Mouse (Mus musculus) thymus, adult 2 months (tissue): ENCODE data around the gene Pim1. TPM values are rescaled to one million over a fixed set of nuclear protein-coding genes. Genes with fewer than 3 reads are reported as not detected.

ENCODE experiments used
- DNase-seq: peaks from one replicate; pipeline ENCODE4 v3.0.0; 2021
- H3K27ac ChIP-seq: fragments of 200-500 bp; 2 replicates; pipeline ENCODE4 v1.5.1; 2012; ENCODE audit warnings: low read length, control low read depth; ENCODE audit not compliant: control insufficient read depth, insufficient read depth
- H3K27me3 ChIP-seq: fragments of 200-500 bp; 2 replicates; pipeline ENCODE4 v1.6.1; 2012; ENCODE audit warnings: mild to moderate bottlenecking, low read length, moderate library complexity, mixed read lengths; ENCODE audit not compliant: control insufficient read depth, insufficient read depth
- H3K36me3 ChIP-seq: fragments of 200-500 bp; 2 replicates; pipeline ENCODE4 v1.6.1; 2012; ENCODE audit warnings: mild to moderate bottlenecking, low read length, moderate library complexity; ENCODE audit not compliant: control insufficient read depth, insufficient read depth
- H3K4me1 ChIP-seq: fragments of 200-500 bp; replicated peaks from 2 replicates; pipeline ENCODE4 v1.6.1; 2012; ENCODE audit warnings: low read length; ENCODE audit not compliant: control insufficient read depth, insufficient read depth
- H3K4me3 ChIP-seq: fragments of 200-500 bp; 2 replicates; pipeline ENCODE4 v1.5.1; 2012; ENCODE audit warnings: mild to moderate bottlenecking, low read length, control low read depth, moderate library complexity; ENCODE audit not compliant: control insufficient read depth, insufficient read depth
- CTCF ChIP-seq: fragments of 200-500 bp; IDR thresholded peaks from 2 replicates; pipeline ENCODE4 v1.5.1; 2012; ENCODE audit warnings: mild to moderate bottlenecking, control low read depth, low read length, moderate library complexity, borderline replicate concordance; ENCODE audit not compliant: control insufficient read depth, poor library complexity, insufficient read depth; ENCODE audit errors: extremely low read depth
- POLR2A ChIP-seq: fragments of 200-500 bp; IDR thresholded peaks from 2 replicates; pipeline ENCODE4 v1.6.1; 2012; ENCODE audit warnings: mild to moderate bottlenecking, low read length, control low read depth, moderate library complexity; ENCODE audit not compliant: control insufficient read depth, poor library complexity, insufficient read depth; ENCODE audit errors: extremely low read depth
- WGBS: fragments of 180-500 bp; shearing (Covaris S2); methylation state at CpG from one replicate; pipeline ENCODE4 v1.1.7; 2018; 5-methylcytosine and 5-hydroxymethylcytosine counted together
- polyA plus RNA-seq: library from polyadenylated mRNA; depleted of rRNA; stranded (reverse); fragments of >200 nt; gene quantifications from 2 replicates; pipeline ENCODE4 v1.2.3, GENCODE M21; 2012; rRNA removed

The Pim1 gene
- polyA plus RNA-seq, 1 experiment, result 92.7 TPM

GRCm38 (mm10) chr17:29533866-29534265, 43.3 kb downstream of the Pim1 start:
- Histone ChIP-seq H3K4me3 (no peak overlapping the region), H3K36me3 (no peaks in the 10 kb centered on the region), H3K27ac (peak overlapping the region; percentile 26), H3K27me3 (no peaks in the 10 kb centered on the region), H3K4me1 (peaks cover 33% of the 10 kb centered on the region)
- TF ChIP-seq CTCF (no peak), POLR2A (no peak)
- 38% methylated on average over 11 of the region's 11 CpGs for WGBS
- DNase-seq, result peak; percentile 21

GRCm38 (mm10) chr17:29540426-29540825, 49.9 kb downstream of the Pim1 start:
- Histone ChIP-seq H3K4me3 (no peak overlapping the region), H3K36me3 (no peaks in the 10 kb centered on the region), H3K27me3 (no peaks in the 10 kb centered on the region), H3K27ac (no peak overlapping the region), H3K4me1 (no peaks in the 10 kb centered on the region)
- DNase-seq, result no peak
- 96% methylated on average over 8 of the region's 8 CpGs for WGBS
- TF ChIP-seq CTCF, result no peak
- no peak for TF ChIP-seq POLR2A

- no peak overlapping the region for H3K4me3 ChIP-seq
- DNase-seq, result no peak
- TF ChIP-seq CTCF (no peak), POLR2A (no peak)
- 95% methylated on average over 14 of the region's 14 CpGs for WGBS
- no peaks in the 10 kb centered on the region for H3K27me3 ChIP-seq
- no peaks in the 10 kb centered on the region for H3K4me1 ChIP-seq
- H3K36me3 ChIP-seq, result no peaks in the 10 kb centered on the region
- H3K27ac ChIP-seq, result no peak overlapping the region
Observed at GRCm38 (mm10) chr17:29541419-29541818, 50.9 kb downstream of the Pim1 start.

- H3K4me3 ChIP-seq, result no peak overlapping the region
- no peak overlapping the region for H3K27ac ChIP-seq
- no peaks in the 10 kb centered on the region for H3K4me1 ChIP-seq
- TF ChIP-seq CTCF, result no peak
- no peak for TF ChIP-seq POLR2A
- H3K36me3 ChIP-seq, result no peaks in the 10 kb centered on the region
- no peak for DNase-seq
- no peaks in the 10 kb centered on the region for H3K27me3 ChIP-seq
- WGBS, result 98% methylated on average over 19 of the region's 19 CpGs
Observed at GRCm38 (mm10) chr17:29542831-29543690, 52.5 kb downstream of the Pim1 start.

- Histone ChIP-seq H3K27ac (no peak overlapping the region), H3K27me3 (no peaks in the 10 kb centered on the region), H3K36me3 (no peaks in the 10 kb centered on the region), H3K4me1 (no peaks in the 10 kb centered on the region), H3K4me3 (no peak overlapping the region)
- TF ChIP-seq CTCF, result no peak
- TF ChIP-seq POLR2A, result no peak
- 90% methylated on average over 2 of the region's 2 CpGs for WGBS
- DNase-seq, result no peak
Observed at GRCm38 (mm10) chr17:29544064-29544463, 53.5 kb downstream of the Pim1 start.

GRCm38 (mm10) chr17:29545241-29545640, 54.7 kb downstream of the Pim1 start:
- H3K27ac ChIP-seq, result no peak overlapping the region
- 97% methylated on average over 5 of the region's 5 CpGs for WGBS
- TF ChIP-seq CTCF, result no peak
- no peak for TF ChIP-seq POLR2A

More at GRCm38 (mm10) chr17:29545241-29545640, 54.7 kb downstream of the Pim1 start:
- peaks cover 3% of the 10 kb centered on the region for H3K4me1 ChIP-seq
- DNase-seq, result no peak
- H3K27me3 ChIP-seq, result no peaks in the 10 kb centered on the region
- H3K4me3 ChIP-seq, result no peak overlapping the region
- H3K36me3 ChIP-seq, result no peaks in the 10 kb centered on the region

Other genes starting within 250 kb of the Pim1 start
- gene Ppil1, start 226.6 kb upstream of the Pim1 start, polyA plus RNA-seq, result 57.1 and 65.9 TPM in 2 replicates
- gene BC004004, start 222.0 kb upstream of the Pim1 start, polyA plus RNA-seq, result 46.0 and 61.3 TPM in 2 replicates
- 22.7 and 24.5 TPM in 2 replicates for gene Pi16, start 173.1 kb upstream of the Pim1 start, polyA plus RNA-seq
- gene Mtch1, start 142.8 kb upstream of the Pim1 start, polyA plus RNA-seq, result 332 and 354 TPM in 2 replicates
- gene Fgd2, start 129.8 kb upstream of the Pim1 start, polyA plus RNA-seq, result 40.0 and 56.0 TPM in 2 replicates
- not detected in 2 replicates for gene Gm17657, start 58.9 kb downstream of the Pim1 start, polyA plus RNA-seq
- gene Tbc1d22b, start 59.0 kb downstream of the Pim1 start, polyA plus RNA-seq, result 47.8 and 55.8 TPM in 2 replicates
- 0.49 and 0.62 TPM in 2 replicates for gene Tmem217, start 61.6 kb downstream of the Pim1 start, polyA plus RNA-seq
- gene Rnf8, start 124.0 kb downstream of the Pim1 start, polyA plus RNA-seq, result 36.8 and 37.2 TPM in 2 replicates
- 2.2 and 2.3 TPM in 2 replicates for gene Gm28043, start 124.1 kb downstream of the Pim1 start, polyA plus RNA-seq
- gene Cmtr1, start 169.8 kb downstream of the Pim1 start, polyA plus RNA-seq, result 46.4 and 53.9 TPM in 2 replicates
- gene Ccdc167, start 226.3 kb downstream of the Pim1 start, polyA plus RNA-seq, result 15.1 and 17.7 TPM in 2 replicates